Mouse (Mus musculus): ENCODE results near the gene Mctp2. TPM values are rescaled to one million over a fixed set of nuclear protein-coding genes. Genes with fewer than 3 reads are reported as not detected.

The Mctp2 gene
- total RNA-seq, 2 experiments from 2014 or later: 0.22 to 0.39 TPM

DNA sequence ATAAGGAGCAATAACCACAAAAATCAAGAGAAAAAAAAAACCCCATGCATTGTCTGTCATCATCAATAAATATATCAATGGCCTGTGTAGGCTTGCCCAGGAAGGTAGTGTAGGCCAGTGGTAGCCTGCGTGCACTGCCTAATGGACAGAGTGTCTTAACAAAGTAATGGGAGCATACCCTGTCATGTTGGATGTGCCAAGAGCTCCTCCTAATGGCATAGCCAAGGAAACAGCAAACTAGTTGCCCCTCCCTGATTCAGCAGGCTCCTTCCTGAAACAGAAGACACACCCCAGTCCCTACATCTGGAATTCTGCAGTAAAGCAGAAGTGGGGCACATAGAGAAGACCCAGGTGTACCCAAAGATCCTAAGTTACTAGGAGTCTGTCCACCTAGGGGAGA is 113.1 kb downstream of the Mctp2 start:
- intact Hi-C loops (cut with DNase I): no loop called here
- DNase-seq: peak; percentile 2 to 7

DNA sequence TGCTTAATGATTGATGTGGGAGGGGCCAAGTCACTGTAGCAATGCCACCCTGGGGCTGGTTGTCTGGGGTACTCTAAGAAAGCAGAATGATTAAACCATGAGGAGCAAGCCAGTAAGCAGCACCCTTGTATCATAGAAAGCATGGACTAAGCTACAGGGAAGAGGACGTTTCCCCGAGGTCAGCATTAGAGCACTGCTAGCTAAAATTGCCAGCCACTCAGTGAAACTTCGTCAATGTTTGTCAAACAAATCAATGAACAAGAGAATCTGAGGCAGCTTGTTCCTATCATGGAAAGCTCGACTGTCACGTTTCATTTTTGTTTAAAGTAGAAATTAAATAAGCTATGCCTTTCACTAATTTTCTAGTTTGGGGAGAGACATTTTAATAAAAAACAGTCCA is 124.8 kb downstream of the Mctp2 start:
- intact Hi-C loops (cut with DNase I): no loop called here
- DNase-seq: no peak

DNA sequence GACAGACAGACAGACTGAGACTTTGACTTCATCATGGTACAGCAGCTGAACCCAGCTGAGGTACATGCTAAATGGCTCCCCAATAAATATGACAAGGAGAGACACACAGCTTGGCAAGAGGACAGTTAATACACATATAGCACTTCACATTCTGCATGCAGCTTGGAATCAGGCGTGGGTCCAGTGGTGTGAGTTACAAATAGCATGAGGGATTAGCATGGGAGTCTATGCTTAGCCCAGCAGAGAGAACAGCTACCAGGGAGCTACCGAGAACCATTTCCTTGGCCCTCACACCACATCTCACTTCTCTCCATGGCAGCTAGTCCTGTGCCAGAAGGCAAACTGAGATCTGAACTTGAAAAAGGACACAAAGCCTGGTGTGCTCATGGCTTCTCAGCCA is 137.1 kb downstream of the Mctp2 start:
- intact Hi-C loops (cut with DNase I): loop anchor here (5.0 kb wide), 1 partner anchor 587 kb away; no protein-coding TSS in a partner anchor
- DNase-seq: no peak

DNA sequence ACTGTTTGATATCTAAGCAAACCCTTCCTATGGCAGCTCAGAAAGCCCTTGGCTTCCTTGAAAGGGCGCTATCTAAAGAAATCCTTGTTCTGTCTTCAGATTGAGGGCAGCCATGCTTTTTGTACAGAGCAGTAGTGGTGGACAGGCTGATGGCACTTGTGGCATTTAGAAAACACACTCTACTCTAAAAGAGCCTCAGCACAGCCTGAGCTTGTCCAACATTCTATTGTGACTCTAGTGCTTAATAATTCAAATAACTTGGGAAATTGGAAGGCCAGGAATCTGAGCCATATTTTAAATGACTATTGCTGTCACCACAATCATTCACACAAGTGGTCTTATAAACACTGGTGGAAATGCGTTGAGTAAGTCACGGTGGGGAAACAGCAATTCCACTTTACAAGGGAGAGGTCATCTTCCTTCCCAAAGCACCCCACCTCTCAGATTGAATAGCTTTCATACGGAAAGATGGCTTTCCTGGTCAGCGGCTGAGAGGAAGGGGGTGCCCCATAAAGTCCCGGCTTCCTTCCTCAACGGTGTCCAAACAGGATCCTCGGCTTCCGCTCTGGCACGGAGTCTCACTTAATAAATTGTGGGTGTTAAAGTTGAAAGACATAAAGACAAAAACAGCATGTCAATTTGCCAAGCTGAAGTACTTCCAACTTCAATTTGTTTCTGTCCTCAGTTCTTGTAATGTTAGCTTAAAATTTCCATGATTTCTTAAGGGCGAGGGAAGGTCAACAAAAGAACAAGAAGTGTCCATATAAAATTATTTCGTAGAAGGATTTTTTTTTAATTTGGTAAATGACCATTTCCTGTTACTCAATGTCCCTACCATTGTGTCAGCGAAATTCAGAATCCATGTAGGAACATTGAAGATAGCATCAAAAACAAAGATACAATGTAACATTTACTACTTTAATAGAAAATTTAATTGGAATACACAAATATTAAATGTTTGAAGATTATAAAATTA is 140.4 kb downstream of the Mctp2 start:
- intact Hi-C loops (cut with DNase I): loop anchor here (1.0 to 5.0 kb wide), 3 partner anchors 205 to 584 kb away; no protein-coding TSS in a partner anchor
- peak; percentile 52 to 62 for DNase-seq

DNA sequence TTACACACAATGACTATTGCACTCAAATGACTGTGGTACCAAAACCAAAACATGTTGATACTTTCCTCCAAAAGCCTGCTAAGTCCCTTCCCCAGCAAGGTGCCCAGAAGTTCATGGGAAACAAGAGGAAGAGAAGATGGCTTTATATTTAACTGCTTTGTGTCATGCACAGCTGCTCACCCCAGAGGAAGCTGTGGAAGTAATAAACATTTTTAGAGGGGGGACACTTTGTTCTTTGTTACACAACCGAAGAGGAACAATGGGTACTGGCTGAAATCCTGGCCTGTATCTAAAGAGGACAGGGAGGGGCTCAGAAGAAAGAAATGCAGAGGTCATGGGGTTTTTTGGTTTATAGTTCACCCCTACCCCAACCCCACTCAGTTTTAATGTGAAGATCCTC is 144.2 kb downstream of the Mctp2 start:
- intact Hi-C loops (cut with DNase I): loop anchor here (2.0 kb wide), 1 partner anchor 225 kb away; no protein-coding TSS in a partner anchor
- peak in 1 of 2 experiments; percentile 11 for DNase-seq

DNA sequence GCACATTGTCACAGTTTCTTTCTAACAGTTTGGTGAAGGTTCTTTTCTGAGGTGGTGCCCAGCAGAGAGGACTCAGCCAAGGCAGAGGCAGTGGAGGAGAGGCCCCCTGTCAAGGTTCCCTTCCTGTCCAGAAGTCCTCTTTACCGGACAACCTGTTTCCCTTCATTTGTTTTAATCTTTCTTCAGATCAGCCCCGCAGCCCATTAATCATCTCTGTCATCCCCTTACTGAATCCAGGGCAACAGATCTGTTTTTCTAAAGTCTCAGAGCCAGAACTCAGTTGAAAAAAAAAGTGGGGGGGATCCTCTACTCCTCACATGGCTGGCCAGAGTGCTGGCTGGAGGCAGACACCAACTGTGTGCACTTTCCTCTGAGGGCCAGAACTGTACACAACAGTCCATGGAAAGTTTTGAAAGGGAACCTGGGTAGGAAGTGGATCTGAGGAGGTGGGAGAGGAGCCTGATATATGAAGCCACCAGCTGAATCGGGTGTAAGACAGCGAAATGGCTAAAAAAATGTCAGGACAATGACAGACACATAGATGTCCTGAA is 146.8 kb downstream of the Mctp2 start:
- DNase-seq: no peak
- intact Hi-C loops (cut with DNase I): loop anchor here (10.0 kb wide), 1 partner anchor 1795 kb away; the partner anchor contains the start of gene Nr2f2

DNA sequence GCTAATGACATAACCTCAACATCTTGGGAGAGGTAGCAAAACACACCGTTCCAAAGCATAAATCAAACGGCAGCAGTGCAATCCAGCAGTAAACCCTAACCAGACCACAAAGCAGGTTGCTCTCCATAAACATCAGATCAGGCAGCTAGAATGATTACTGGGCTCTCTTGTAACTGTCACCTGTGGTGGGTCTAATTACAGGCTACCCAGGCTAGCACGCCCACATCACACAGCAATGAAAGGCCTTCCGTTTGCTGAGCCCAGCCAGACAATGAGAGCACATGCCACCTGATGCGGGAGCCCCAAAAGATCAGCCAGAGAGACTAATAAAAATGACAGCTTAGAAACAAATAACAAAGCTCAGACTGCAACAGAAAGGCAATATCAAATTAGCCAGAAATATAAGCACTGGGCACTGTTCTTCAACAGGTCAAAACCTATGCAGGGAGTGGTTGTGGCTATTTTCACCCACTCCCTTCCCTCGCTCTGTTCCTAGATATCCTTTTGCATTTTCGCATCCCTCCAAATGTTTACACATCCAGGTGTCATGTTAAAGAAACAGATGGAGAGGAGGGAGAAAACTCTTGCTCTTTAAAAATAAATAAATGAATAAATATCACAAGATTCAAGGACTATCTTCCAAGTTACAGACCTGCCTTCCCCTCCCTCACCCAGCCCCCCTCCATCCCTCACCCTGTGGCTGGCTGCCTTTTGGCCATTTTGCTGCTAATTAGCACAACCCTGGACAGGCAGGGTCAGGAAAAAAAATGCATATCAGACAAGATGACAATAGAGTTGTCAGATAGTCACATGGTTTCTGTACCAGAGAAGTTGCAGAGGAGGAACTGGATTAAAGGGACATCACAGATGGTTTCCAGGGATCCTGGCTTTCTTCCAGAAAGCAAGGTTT is 155.4 kb downstream of the Mctp2 start:
- DNase-seq: no peak
- intact Hi-C loops (cut with DNase I): loop anchor here (10.0 kb wide), 1 partner anchor 1786 kb away; the partner anchor contains the start of gene Nr2f2

DNA sequence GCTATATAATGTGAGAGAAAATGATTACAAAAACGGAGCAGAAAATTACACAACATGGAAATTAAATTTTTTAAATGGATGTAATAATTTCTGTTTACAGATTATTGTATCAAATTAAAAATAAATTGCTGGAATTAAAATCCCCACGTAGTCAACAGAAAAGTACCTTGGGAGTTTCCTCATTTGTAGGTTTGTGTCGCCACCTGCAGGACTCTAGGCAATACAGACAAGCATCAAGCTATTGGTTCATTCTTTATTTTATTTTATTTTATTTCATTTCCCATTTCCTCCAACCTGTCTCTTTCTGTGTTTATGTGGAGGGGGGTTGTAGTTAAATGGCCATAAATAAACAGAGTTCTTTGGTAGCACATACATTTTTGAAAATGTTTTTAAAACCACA is 157.3 kb downstream of the Mctp2 start:
- peak; percentile 15 to 49 for DNase-seq
- intact Hi-C loops (cut with DNase I): loop anchor here (5.0 kb wide), 1 partner anchor 282 kb away; no protein-coding TSS in a partner anchor

DNA sequence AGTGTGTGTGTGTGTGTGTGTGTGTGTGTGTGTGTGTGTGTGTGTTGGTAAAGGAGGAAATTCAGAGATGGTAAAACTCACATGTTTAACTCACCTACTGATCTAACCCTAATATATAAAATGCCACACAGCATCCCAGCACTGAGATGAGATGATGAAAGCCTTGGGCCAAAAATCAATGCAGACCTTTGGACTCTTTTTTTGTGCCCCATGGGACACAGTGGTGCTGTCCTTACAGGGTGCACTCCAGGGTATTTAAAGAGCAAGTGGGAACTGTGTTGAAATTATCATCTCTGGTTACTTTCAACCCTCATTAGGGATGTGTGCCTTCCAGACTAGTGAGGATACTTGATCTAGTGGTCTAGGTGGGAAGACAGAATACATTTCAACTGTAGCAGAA is 159.6 kb downstream of the Mctp2 start:
- no peak for DNase-seq
- intact Hi-C loops (cut with DNase I): loop anchor here (5.0 kb wide), 1 partner anchor 280 kb away; no protein-coding TSS in a partner anchor

DNA sequence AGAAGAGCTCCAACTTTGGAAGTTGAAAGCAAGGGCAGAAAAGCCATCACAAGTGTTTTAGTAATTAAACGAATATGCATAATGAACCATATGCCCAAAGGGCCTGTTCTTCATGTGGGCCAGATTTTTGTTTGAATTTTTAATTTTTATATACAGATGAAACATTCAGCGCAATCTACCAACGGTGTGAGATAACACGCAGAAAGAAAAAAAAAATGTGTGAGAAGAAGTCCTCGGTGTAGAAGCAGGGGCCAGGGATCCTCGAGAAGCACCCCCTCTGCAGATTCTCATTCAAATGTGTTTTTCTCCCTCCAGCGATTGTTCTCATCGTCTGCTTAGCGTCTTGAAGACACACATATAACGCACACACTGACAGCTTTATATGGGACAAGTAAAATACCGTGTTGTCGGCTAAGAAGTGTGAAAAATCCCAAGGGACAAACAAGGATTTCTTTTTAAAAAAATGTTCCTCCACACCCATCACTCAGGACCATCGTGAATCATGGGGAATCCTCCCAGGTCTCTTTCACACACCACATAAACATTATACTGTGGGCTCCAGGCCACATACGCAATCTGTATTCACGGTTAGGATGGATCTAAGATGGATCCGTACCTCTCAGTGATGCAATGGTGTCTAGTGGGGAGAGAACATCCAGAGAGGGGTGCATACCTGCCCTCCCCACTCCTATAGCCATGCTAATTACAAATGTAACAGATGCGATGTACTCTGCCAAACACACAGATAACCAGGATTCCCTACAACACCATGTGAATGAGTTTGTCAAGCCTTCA is 160.5 kb downstream of the Mctp2 start:
- intact Hi-C loops (cut with DNase I): loop anchor here (5.0 kb wide), 1 partner anchor 279 kb away; no protein-coding TSS in a partner anchor
- no peak for DNase-seq

DNA sequence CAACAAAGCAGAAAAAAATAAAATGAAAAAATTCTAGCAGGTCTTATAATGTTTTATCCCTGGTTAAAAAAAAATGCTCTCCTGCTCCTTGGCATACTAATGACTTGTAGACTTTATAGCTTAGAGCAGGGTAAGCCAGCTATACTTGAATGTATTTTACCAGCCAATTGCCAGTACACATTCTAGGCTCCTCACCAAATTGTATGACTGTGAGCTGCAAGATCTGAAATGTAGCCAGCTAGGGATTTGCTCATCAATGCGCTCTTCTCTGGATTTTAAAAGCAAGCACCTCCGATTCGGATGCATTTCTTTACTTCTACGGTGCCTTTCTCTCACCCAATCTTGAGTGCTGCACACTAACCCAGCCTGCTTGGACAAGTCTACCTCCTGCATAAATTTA is 167.7 kb downstream of the Mctp2 start:
- DNase-seq: no peak
- intact Hi-C loops (cut with DNase I): no loop called here

DNA sequence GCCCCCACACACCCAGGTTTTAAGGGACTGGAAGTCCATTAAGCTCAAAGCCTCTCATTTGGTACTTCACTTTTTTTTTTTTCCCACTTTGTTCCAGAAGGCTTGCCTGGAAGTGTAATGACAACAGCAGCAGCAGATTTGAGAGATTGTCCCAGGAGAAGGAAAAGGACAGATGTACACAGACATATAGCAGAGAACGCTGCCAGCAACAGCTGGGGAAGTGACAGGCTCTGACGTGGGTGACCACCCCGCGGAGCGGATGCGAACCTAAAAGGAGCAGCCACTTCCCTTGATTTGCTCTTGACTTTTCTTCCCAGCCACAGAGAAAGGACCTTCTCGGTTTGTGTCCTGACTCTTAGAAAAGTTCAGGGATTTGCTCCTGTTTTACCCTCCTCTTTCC is 185.4 kb downstream of the Mctp2 start:
- no peak for DNase-seq
- intact Hi-C loops (cut with DNase I): no loop called here

DNA sequence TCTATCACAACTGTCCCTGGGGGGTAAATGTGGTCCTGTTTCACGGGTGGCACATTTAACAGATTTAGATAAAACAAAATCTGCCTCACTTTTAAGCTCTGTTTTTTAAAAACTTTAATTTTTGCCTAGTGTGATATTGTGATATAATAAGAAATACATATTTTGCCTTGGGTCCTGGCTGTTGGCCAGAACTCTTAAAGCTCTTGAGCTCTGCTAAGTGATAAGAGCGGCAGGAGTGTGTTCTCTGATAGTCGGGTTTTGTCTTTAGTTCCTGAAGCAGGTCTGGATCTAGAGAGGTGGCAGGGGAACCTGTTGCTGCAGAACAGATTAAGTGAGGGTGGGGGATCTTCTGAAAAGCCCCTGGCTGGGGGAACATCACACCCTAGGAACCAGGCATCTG is 186.7 kb downstream of the Mctp2 start:
- intact Hi-C loops (cut with DNase I): no loop called here

DNA sequence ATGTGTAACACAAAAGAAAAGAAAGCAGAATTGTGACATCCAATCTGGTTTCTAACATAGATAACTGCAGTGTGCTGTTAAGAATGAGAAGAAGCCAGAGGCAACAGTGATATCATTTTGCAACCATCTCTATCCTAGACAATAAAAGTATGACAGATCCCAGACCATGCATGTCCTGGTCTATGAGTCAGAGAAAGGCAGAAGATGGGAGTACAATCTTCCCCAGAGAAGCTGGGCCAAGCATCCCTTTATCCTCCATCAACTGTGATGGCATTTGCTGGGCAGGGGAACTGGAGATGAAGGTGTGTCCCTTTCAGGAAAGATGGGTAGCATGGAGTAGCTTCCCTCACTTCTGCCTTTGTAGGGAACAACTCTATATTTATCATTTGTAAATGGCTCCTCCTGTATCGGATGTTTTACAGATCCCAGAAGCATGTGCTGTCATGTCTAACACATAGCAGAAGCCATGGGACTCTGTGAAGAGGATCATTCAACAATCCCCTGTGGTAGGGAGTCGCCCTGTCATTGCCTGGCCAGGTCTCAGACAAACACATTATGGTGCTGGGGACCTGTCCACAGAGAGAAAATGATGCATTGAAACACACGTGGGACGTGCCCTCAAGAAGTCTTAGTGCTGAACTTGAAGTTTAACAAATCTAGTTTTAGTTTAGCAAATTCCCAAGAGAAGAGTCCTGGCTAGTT is 188.9 kb downstream of the Mctp2 start:
- intact Hi-C loops (cut with DNase I): no loop called here
- no peak for DNase-seq

More for the DNA sequence above, 186.7 kb downstream of the Mctp2 start:
- DNase-seq: no peak

DNA sequence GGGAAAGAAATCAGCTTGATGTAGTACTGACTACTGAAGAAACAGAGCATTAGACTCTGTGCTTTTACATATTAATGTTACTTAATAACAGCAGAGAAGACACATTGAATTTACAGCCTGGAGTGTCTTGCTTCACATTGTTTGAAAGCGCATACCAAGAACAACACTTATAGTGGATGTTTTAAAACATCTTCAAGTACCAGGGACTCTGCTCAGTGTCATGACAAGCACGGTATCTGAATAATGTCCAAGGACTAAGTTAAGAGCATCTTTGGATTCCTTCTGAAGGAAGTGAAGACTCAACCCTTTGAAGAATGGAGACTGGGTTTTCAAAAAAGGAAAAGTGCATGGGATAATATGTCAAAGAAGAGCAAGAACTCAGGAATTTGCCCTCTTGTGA is 191.3 kb downstream of the Mctp2 start:
- no peak for DNase-seq
- intact Hi-C loops (cut with DNase I): no loop called here

DNA sequence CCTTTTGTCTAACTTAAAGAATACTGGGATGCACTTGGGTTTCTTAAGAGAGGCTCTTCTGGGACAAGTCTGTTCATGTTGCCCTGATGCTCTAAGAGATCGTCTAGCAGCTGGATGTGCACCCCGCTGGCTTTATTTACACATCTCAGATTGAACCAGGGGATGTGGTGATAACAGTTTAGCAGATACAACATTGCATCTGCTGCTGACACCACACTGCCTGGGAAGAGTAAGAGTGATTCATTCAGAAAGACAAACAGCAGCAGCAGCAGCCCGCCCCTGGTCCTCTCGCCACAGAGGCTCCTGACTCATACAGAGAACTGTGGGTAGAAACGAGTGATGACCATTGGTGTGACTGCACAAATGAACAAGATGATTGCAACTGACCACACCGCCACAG is 195.8 kb downstream of the Mctp2 start:
- intact Hi-C loops (cut with DNase I): no loop called here
- no peak for DNase-seq

DNA sequence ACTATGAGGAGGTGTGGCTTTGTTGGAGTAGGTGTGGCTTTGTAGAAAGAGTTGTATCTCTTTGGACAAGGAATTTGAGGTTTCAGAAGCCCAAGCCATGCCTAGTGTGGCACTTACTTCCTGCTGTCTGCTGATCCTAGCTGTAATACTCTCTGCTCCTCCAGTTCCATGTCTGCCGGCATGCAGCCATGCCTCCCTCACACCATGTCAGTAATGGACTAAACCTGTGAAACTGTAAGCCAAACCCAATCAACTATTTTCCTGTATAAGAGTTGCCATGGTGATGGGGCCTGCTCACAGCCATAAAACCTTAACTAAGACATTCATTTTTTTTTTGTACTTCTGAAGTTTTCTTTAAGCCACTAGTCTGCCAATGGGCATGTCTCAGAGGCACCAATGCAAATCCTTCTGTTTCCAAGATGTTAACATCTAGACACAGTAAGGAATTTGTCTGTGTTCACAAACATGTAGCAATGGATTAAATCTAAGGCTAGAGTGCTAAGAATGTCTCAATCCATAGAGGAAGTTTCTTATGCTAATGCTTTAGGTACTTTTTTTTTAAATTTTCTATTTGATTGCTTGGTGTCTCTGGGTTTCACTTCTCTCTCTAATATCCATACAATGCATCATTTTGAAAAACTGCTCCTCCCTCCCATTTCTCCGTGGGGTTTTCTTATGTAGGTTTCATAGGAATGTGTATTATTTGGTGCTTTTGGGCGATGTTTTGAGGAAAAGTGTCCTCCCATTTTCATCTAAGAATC is 197.6 kb downstream of the Mctp2 start:
- no peak for DNase-seq
- intact Hi-C loops (cut with DNase I): no loop called here

DNA sequence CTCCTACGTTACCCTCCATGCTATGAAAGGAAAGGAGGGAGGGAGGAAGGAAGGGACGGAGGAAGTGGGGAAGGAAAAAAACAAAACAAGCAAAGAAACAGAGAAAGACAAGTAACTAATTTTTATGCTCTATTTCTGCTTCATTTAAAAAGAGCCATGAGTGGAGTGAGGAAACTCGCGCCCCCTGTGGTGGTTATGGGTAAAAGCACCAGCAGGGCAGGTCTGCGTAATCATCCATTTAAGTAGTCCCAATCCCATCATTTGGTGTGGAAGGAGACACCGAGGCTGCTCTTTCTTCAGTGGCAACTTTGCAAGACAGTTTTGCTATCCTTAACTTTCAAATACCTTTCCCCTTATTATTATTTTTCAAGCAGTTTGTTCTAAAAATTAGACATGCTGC is 202.2 kb downstream of the Mctp2 start:
- DNase-seq: no peak
- intact Hi-C loops (cut with DNase I): no loop called here

All from heart, postnatal 36 days (tissue).